In genomic region chr5:59847643-59848042, GRCm38 (mm10) we compare ENCODE assay signal across 27 mouse cellular contexts.
"Had no signal": no experiment of that assay in that cellular context is flagged by ENCODE, and none has a peak within 500 bp of the region (broad histone marks: within the 10 kb centered on the region; RNA-seq: fewer than 3 reads in every experiment).

No protein-coding gene starts in this region.

- H3K4me1 ChIP-seq: heart, embryonic 10.5 days; heart, embryonic 12.5 days; hindbrain, embryonic 10.5 days; hindbrain, embryonic 12.5 days; intestine, embryonic 15.5 days; limb, embryonic 10.5 days; limb, embryonic 12.5 days; liver, embryonic 12.5 days had no signal

- ATAC-seq: hindbrain, embryonic 16.5 days; inflammation-experienced regulatory T-cells, adult 6 months; intestine, embryonic 15.5 days; intestine, postnatal 0 days; liver, embryonic 12.5 days had no signal

- H3K27me3 ChIP-seq: heart, embryonic 12.5 days; hindbrain, embryonic 12.5 days; intestine, embryonic 15.5 days; limb, embryonic 12.5 days; liver, embryonic 12.5 days had no signal

- H3K4me3 ChIP-seq: gastrocnemius, adult 2 months; heart, embryonic 10.5 days; heart, embryonic 12.5 days; hindbrain, embryonic 10.5 days; hindbrain, embryonic 12.5 days; intestine, embryonic 15.5 days; layer of hippocampus, adult 2 months; left cerebral cortex, adult 2 months; limb, embryonic 10.5 days; limb, embryonic 12.5 days; liver, embryonic 12.5 days had no signal

- H3K9me3 ChIP-seq: heart, embryonic 10.5 days; hindbrain, embryonic 10.5 days; hindbrain, embryonic 12.5 days; intestine, embryonic 15.5 days; limb, embryonic 10.5 days; limb, embryonic 12.5 days; liver, embryonic 12.5 days had no signal

- H3K9ac ChIP-seq: heart, embryonic 12.5 days; hindbrain, embryonic 12.5 days; hindbrain, embryonic 14.5 days; intestine, embryonic 15.5 days; limb, embryonic 12.5 days; liver, embryonic 12.5 days; liver, embryonic 14.5 days had no signal

- H3K27ac ChIP-seq: gastrocnemius, adult 2 months; heart, embryonic 10.5 days; hindbrain, embryonic 10.5 days; hindbrain, embryonic 12.5 days; hindbrain, embryonic 14.5 days; intestine, embryonic 15.5 days; layer of hippocampus, adult 2 months; left cerebral cortex, adult 2 months; limb, embryonic 10.5 days; limb, embryonic 12.5 days; liver, embryonic 12.5 days; liver, embryonic 14.5 days had no signal

- DNase-seq: gastrocnemius, adult 2 months; gastrocnemius, postnatal 10 days; gastrocnemius, postnatal 25 days; heart, adult 18-20 months; heart, postnatal 10 days; heart, postnatal 4 days; kidney, adult 18-20 months; kidney, adult 8-10 months; kidney, postnatal 10 days; kidney, postnatal 25 days; kidney, postnatal 4 days; liver had no signal

- H3K36me3 ChIP-seq: heart, embryonic 10.5 days; heart, embryonic 12.5 days; hindbrain, embryonic 10.5 days; hindbrain, embryonic 12.5 days; intestine, embryonic 15.5 days; limb, embryonic 10.5 days; limb, embryonic 12.5 days; liver, embryonic 12.5 days had no signal

- H3K4me2 ChIP-seq: heart, embryonic 12.5 days; hindbrain, embryonic 12.5 days; hindbrain, embryonic 14.5 days; intestine, embryonic 15.5 days; limb, embryonic 12.5 days; liver, embryonic 12.5 days had no signal
